17 mouse cellular contexts compared by ENCODE assay signal in the genomic region with DNA sequence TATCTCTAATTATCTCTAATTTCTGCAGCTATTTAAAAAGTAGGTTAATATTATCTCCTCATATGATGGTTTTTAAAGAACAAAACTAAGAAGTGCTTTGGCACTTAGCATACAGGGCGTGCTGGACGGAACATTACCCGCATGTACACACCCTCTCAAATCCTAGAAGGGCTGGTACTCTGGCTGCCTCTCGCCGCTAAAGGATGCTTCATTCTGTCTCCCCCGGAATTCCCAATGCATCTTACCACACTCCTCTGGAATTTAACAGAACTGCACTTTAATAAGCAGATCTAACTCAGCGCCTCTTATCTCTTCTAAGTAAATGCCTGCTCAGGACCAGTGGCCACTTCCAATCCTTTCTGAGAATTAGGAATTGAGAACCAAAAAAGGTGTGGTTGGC.
"Had no signal": no experiment of that assay in that cellular context is flagged by ENCODE, and none has a peak within 500 bp of the region (broad histone marks: within the 10 kb centered on the region; RNA-seq: fewer than 3 reads in every experiment).

No protein-coding gene starts in this region.

- H3K9ac ChIP-seq: limb, embryonic 12.5 days; liver, embryonic 13.5 days; liver, postnatal 0 days; midbrain, embryonic 12.5 days had no signal

- ATAC-seq: liver, postnatal 0 days; midbrain, embryonic 16.5 days had no signal

- H3K27ac ChIP-seq: layer of hippocampus, adult 2 months; liver, embryonic 13.5 days; macrophage had no signal

- H3K27me3 ChIP-seq: limb, embryonic 12.5 days; liver, embryonic 13.5 days; midbrain, embryonic 12.5 days had no signal

- H3K4me2 ChIP-seq: limb, embryonic 12.5 days; liver, embryonic 13.5 days; midbrain, embryonic 12.5 days had no signal

- H3K4me1 ChIP-seq: megakaryocyte, embryonic 14.5 days had no signal

- H3K36me3 ChIP-seq: liver, embryonic 13.5 days; midbrain, embryonic 12.5 days had no signal

- H3K4me3 ChIP-seq: layer of hippocampus, adult 2 months; limb, embryonic 12.5 days; liver, embryonic 13.5 days; megakaryocyte, embryonic 14.5 days; midbrain, embryonic 12.5 days had no signal

- DNase-seq: kidney, adult 18-20 months; kidney, postnatal 10 days; kidney, postnatal 4 days; liver; liver, embryonic 13.5 days; liver, postnatal 0 days; retina, postnatal 1 day; right cerebral cortex, postnatal 4 days; spleen, adult 18-20 months; thymus, adult 18-20 months; thymus, postnatal 25 days had no signal

- H3K9me3 ChIP-seq: limb, embryonic 12.5 days; liver, embryonic 13.5 days; megakaryocyte, embryonic 14.5 days; midbrain, embryonic 12.5 days had no signal
